Mouse (Mus musculus) monocyte, adult 5-6 weeks (primary cell): ENCODE results near the gene Cysltr2. TPM values are rescaled to one million over a fixed set of nuclear protein-coding genes. Genes with fewer than 3 reads are reported as not detected.

Source experiments
- ATAC-seq: fragments of 153-309, 156-312 bp; replicated peaks from 2 replicates; pipeline ENCODE4 v1.8.0; 2017; ENCODE audit warnings: mild to moderate bottlenecking; ENCODE audit not compliant: low TSS enrichment, insufficient number of reproducible peaks, severe bottlenecking, poor library complexity, low FRiP score
- total RNA-seq: library from RNA; stranded (forward); fragments of 200-1000, 200-491, 200-594 nt; gene quantifications from 3 replicates; pipeline ENCODE4 v1.2.3, GENCODE M21; 2017

Gene Cysltr2
- total RNA-seq, 1 experiment from 2014 or later = 20.0 TPM

- ATAC-seq = 0 out of 2 replicates have a peak, but pooled peaks have one; percentile 47
Observed at GRCm38 (mm10) chr14:73000325-73000724, 48.6 kb downstream of the Cysltr2 start.

DNA sequence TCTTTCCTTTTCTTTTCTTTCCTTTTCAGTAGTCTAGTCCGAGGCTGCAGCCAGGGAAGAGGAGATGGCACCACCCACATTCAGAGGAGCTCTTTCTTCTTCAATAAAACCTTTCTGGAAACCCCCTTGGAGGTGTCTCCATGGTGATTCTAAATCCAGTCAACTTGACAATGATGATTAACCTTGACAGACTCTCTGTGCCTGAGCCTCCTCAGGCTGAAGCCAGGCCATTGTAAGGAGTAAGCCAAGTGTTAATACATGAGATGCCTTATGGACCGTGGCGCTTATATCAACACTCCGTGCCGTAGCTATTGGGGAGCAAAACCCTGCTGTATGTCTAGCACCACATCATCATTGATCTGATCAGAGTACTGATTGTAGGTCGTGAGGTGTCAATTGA is 50.8 kb downstream of the Cysltr2 start:
- no peak for ATAC-seq

DNA sequence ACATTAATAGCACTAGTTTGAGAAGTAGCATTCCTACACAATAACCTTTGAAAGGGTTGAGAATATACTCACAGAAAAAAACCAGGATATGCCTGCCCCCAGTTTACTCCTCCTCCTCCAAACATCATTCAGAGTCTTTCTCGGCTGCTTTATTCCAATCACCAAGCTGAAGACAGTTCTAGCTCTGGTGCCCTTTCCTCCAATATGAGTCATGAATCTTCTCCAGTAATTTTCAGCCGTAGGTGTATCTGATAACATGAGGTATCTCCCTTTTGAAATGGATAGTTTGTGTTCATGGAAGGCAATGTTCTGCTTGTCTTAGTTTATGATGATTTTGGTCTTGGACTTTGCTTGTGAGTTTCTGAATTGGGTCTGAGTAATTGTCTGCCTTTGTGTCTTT is 62.9 kb downstream of the Cysltr2 start:
- no peak for ATAC-seq

DNA sequence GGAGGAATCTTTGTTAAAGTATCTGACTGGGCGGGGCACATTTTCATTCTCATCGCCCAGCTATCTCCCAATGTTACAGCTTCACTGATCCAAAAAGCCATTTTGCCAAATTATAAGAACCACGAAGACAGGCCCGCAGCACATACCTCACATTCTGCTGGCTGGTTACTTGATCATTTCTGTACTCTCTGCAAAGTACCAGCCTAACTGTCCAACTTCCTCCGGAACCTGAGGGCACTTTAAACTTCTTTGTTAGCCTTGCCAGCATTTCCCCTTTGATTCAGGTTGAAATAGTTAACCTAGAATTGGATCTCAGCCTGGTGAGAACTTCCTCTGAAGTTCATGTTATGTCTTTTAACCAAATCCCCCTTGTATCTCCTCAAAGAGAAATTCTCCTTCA is 63.8 kb downstream of the Cysltr2 start:
- no peak for ATAC-seq

DNA sequence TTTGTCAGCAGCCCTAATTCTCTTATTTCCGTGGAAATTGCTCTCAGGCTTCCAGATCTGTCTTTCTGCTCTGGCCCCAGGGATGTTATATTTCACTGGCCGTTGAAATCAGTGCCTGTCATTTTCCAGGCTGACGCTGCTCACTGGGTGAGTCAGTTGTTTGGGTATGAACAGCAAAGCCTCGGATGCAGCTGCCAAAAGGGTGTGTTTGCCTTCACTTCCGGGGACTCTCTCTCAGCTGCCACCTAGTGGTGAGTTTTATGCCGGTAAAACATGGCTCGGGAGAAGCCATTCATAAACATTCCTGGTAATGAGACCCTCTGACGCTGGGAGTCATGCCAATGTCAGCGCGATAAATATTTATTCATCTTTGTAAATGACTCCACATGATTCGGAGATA is 65.5 kb downstream of the Cysltr2 start:
- peak; percentile 83 for ATAC-seq

DNA sequence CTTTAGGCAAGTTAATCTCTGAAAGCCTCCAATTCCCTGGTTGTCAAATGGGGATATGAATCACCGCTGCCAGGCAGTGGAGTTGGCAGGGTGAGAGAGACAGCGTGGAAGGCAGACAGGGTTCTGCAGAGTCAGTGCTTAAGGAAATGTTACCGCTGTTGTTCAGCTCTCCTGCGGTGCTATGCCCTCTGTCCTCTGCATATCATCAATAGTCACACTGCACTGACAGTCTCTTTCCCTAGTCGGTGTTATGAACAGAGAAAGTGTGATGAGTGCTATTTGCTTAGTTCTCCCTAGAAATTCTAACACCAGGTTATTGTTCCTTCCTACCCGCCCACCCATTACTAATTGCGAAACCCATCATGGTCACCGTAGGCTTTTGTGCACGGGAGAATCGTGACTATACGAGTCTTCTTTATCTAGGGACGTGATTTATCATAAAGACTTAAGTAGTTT is 65.9 kb downstream of the Cysltr2 start:
- ATAC-seq = no peak

- ATAC-seq = no peak
Observed at GRCm38 (mm10) chr14:72980761-72981160, 68.2 kb downstream of the Cysltr2 start.

- ATAC-seq = no peak
Observed at GRCm38 (mm10) chr14:72980106-72980505, 68.8 kb downstream of the Cysltr2 start.

GRCm38 (mm10) chr14:72976111-72976510 is 72.8 kb downstream of the Cysltr2 start:
- ATAC-seq = no peak

Other genes with a start within 250 kb of the Cysltr2 start
- gene Rcbtb2, start 73.9 kb upstream of the Cysltr2 start, total RNA-seq = 50.0 to 78.5 TPM (median 57.1 TPM) in 3 replicates
- gene Lpar6, start 188.8 kb upstream of the Cysltr2 start, total RNA-seq = 34.2 to 67.7 TPM (median 63.5 TPM) in 3 replicates